Mouse (Mus musculus) ES-E14 (cell line): ENCODE data around the gene Eps8l2. TPM values are rescaled to one million over a fixed set of nuclear protein-coding genes. Genes with fewer than 3 reads are reported as not detected.

Experiments used
- DNase-seq: peaks from one replicate; pipeline ENCODE4 v3.0.0-alpha.2; 2013; ENCODE audit warnings: low read depth, low spot score
- H3K27ac ChIP-seq: 2 replicates; pipeline ENCODE4 v1.5.1; 2012; ENCODE audit warnings: low read depth, mild to moderate bottlenecking, low read length, moderate library complexity, mixed read lengths; ENCODE audit not compliant: poor library complexity, insufficient read depth, severe bottlenecking
- H3K36me3 ChIP-seq: 2 replicates; pipeline ENCODE4 v1.6.1; 2012; ENCODE audit warnings: mild to moderate bottlenecking, low read length, moderate library complexity, mixed read lengths; ENCODE audit not compliant: control insufficient read depth, poor library complexity, insufficient read depth, severe bottlenecking
- H3K4me1 ChIP-seq, 2 experiments: fragments of 150-350 bp in 1 of 2; sonication (generic) in 1 of 2; 2 replicates each; pipeline ENCODE4 v1.6.1; 2012; ENCODE audit warnings: low read length in 2 of 2, mild to moderate bottlenecking in 1 of 2, mixed read lengths in 1 of 2; ENCODE audit not compliant: control insufficient read depth in 2 of 2, insufficient read depth in 2 of 2, poor library complexity in 1 of 2
- H3K4me3 ChIP-seq, 2 experiments: fragments of 150-350 bp in 1 of 2; sonication (generic) in 1 of 2; 2 replicates each; pipeline ENCODE4 v1.5.1; 2012; ENCODE audit warnings: low read length in 2 of 2, low read depth in 1 of 2, mild to moderate bottlenecking in 1 of 2, mixed read lengths in 1 of 2; ENCODE audit not compliant: insufficient read depth in 1 of 2, poor library complexity in 1 of 2, severe bottlenecking in 1 of 2
- H3K9ac ChIP-seq: 2 replicates; pipeline ENCODE4 v1.6.1; 2012; ENCODE audit warnings: low read depth, mild to moderate bottlenecking, low read length, mixed read lengths; ENCODE audit not compliant: poor library complexity, insufficient read depth, severe bottlenecking
- H3K9me3 ChIP-seq: fragments of 150-350 bp; sonication (generic); 2 replicates; pipeline ENCODE4 v1.6.1; 2012; ENCODE audit warnings: low read depth, mild to moderate bottlenecking, low read length; ENCODE audit not compliant: control insufficient read depth, insufficient read depth
- CHD2 ChIP-seq: IDR thresholded peaks from 2 replicates; pipeline ENCODE4 v1.6.1; 2014; ENCODE audit warnings: mild to moderate bottlenecking, low read depth, low read length, inconsistent platforms
- HCFC1 ChIP-seq: IDR thresholded peaks from 2 replicates; pipeline ENCODE4 v1.6.1; 2012; ENCODE audit warnings: low read length, inconsistent platforms, borderline replicate concordance; ENCODE audit not compliant: insufficient read depth
- MAFK ChIP-seq: IDR thresholded peaks from 2 replicates; pipeline ENCODE4 v1.6.1; 2014; ENCODE audit warnings: mild to moderate bottlenecking, low read depth, low read length, inconsistent platforms; ENCODE audit not compliant: insufficient read depth
- ZC3H11A ChIP-seq: IDR thresholded peaks from 2 replicates; pipeline ENCODE4 v1.6.1; 2012; ENCODE audit warnings: low read depth, mild to moderate bottlenecking, inconsistent platforms, low read length, borderline replicate concordance
- ZNF384 ChIP-seq: IDR thresholded peaks from 2 replicates; pipeline ENCODE4 v1.6.1; 2012; ENCODE audit warnings: low read depth, low read length, inconsistent platforms
- in situ Hi-C, 2 experiments: fragments of 600-800 bp; cut with MboI; formaldehyde crosslinking; loops; one replicate each; pipeline ENCODE4 v1.15.1; 2025; ENCODE audit warnings: low sequenced_read_pairs in 2 of 2, inconsistent platforms in 1 of 2; ENCODE audit not compliant: unreplicated experiment in 2 of 2
- total RNA-seq: library from RNA; depleted of rRNA; stranded (reverse); fragments of 300-350 nt; gene quantifications from 2 replicates; pipeline ENCODE4 v1.2.3, GENCODE M21; 2012

Gene Eps8l2
- total RNA-seq, 1 experiment = 10.4 TPM

- Histone ChIP-seq H3K4me3 (no peak overlapping the region), H3K27ac (no peak overlapping the region), H3K9ac (no peak overlapping the region), H3K36me3 (peaks cover 47% of the 10 kb centered on the region), H3K4me1 (no peaks in the 10 kb centered on the region), H3K9me3 (no peaks in the 10 kb centered on the region)
- in situ Hi-C loops = no loop called here
- DNase-seq = no peak
- TF ChIP-seq ZNF384 (no peak), ZC3H11A (no peak), HCFC1 (no peak), CHD2 (no peak), MAFK (no peak)
Measured at GRCm38 (mm10) chr7:141302702-141303268, 35.9 kb upstream of the Eps8l2 start.

- no peaks in the 10 kb centered on the region for H3K9me3 ChIP-seq
- no peak overlapping the region for H3K9ac ChIP-seq
- DNase-seq = no peak
- H3K4me1 ChIP-seq = no peaks in the 10 kb centered on the region
- TF ChIP-seq ZNF384 (no peak), CHD2 (no peak), ZC3H11A (no peak)
- no peak overlapping the region for H3K27ac ChIP-seq
- in situ Hi-C loops = no loop called here
- H3K36me3 ChIP-seq = peaks cover 53% of the 10 kb centered on the region
- H3K4me3 ChIP-seq = no peak overlapping the region
Measured at GRCm38 (mm10) chr7:141304537-141304936, 34.1 kb upstream of the Eps8l2 start.

GRCm38 (mm10) chr7:141314416-141314815, 24.3 kb upstream of the Eps8l2 start:
- Histone ChIP-seq H3K36me3 (peaks cover 58% of the 10 kb centered on the region), H3K9me3 (no peaks in the 10 kb centered on the region), H3K9ac (no peak overlapping the region), H3K4me3 (no peak overlapping the region), H3K4me1 (0 out of 4 replicates have a peak, but pooled peaks cover 0 to under 1% of the 10 kb centered on the region in 2 experiments), H3K27ac (no peak overlapping the region)
- TF ChIP-seq CHD2 (no peak), ZNF384 (no peak), HCFC1 (no peak)
- DNase-seq = no peak
- in situ Hi-C loops = loop anchor here in 1 of 2 experiments (5.0 kb wide), 1 partner anchor 72 kb away; no protein-coding TSS in a partner anchor

GRCm38 (mm10) chr7:141315076-141315475, 23.6 kb upstream of the Eps8l2 start:
- no peak for DNase-seq
- Histone ChIP-seq H3K4me1 (peaks cover 3% of the 10 kb centered on the region in 2 experiments; a peak in 2 of 4 replicates), H3K36me3 (peaks cover 54% of the 10 kb centered on the region), H3K9ac (no peak overlapping the region), H3K4me3 (no peak overlapping the region), H3K27ac (no peak overlapping the region), H3K9me3 (no peaks in the 10 kb centered on the region)
- in situ Hi-C loops = no loop called here
- TF ChIP-seq ZC3H11A (no peak), CHD2 (no peak), HCFC1 (no peak), MAFK (no peak), ZNF384 (no peak)

- peaks cover 50% of the 10 kb centered on the region for H3K36me3 ChIP-seq
- TF ChIP-seq MAFK (no peak), CHD2 (no peak), HCFC1 (no peak), ZNF384 (no peak), ZC3H11A (no peak)
- peaks cover 3% of the 10 kb centered on the region in 2 experiments; a peak in 2 of 4 replicates for H3K4me1 ChIP-seq
- H3K4me3 ChIP-seq = no peak overlapping the region
- no peak overlapping the region for H3K27ac ChIP-seq
- no peak for DNase-seq
- in situ Hi-C loops = no loop called here
- no peak overlapping the region for H3K9ac ChIP-seq
- H3K9me3 ChIP-seq = no peaks in the 10 kb centered on the region
Measured at GRCm38 (mm10) chr7:141315974-141316373, 22.7 kb upstream of the Eps8l2 start.
